Mouse (Mus musculus): ENCODE results near the gene Arhgap22.

DNA sequence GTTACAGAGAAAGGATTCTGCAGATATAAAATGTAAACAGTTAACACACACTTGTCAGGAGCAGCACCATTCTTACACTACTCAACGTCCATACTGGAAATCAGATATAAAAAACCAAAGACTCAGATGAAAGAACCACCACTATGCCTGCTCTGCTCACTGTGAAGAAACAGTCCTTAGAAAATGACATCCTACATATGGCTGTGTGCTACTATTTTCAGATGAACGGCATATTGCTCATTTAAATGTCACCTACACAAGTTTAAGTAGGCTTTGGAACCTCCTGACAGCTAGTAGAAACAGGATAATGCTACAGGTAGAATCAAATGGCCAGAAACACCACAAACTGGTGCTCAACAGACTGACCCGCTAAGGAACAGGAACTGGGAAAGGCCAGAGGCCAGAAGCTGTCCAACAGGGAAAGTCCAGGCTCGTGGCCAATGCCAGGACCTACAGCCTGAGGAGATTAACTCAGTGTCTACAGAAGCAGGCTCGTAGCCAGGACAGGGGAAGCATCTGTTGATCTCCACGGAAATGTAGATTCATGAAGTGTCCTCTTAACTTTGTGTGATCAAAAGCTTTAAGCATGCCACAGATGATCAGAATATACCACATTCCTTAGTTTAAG lies 167.1 kb downstream of the Arhgap22 start:
- TF ChIP-seq CTCF (IDR thresholded peaks at IDR 0.05) (no peak), POLR2A (IDR thresholded peaks at IDR 0.05; ENCODE audit: insufficient read depth, low read depth, low read length) (no peak)

All from heart, adult 2 months (tissue).